Mouse (Mus musculus) midbrain, embryonic 12.5 days (tissue): ENCODE measurements around the gene Dxo. TPM values are rescaled to one million over a fixed set of nuclear protein-coding genes. Genes with fewer than 3 reads are reported as not detected.

Experiments used
- ATAC-seq: fragments of 200-750 bp; cut with Nextera tagmentation; 2 replicates; pipeline ENCODE4 v1.8.0; 2017; ENCODE audit warnings: low read depth, moderate TSS enrichment, moderate library complexity; ENCODE audit not compliant: low FRiP score
- H3K27ac ChIP-seq: fragments of 300-500 bp; sonication (generic); replicated peaks from 2 replicates; pipeline ENCODE4 v1.5.1; 2016; ENCODE audit warnings: mild to moderate bottlenecking
- H3K27me3 ChIP-seq: fragments of 300-500 bp; sonication (generic); 2 replicates; pipeline ENCODE4 v1.6.1; 2016; ENCODE audit warnings: mild to moderate bottlenecking
- H3K36me3 ChIP-seq: fragments of 300-500 bp; sonication (generic); 2 replicates; pipeline ENCODE4 v1.6.1; 2016
- H3K4me1 ChIP-seq: fragments of 300-500 bp; sonication (generic); 2 replicates; pipeline ENCODE4 v1.6.1; 2016
- H3K4me2 ChIP-seq: fragments of 300-500 bp; sonication (generic); replicated peaks from 2 replicates; pipeline ENCODE4 v1.6.1; 2016; ENCODE audit warnings: mild to moderate bottlenecking, moderate library complexity
- H3K4me3 ChIP-seq: fragments of 300-500 bp; sonication (generic); 2 replicates; pipeline ENCODE4 v1.5.1; 2016; ENCODE audit warnings: mild to moderate bottlenecking
- H3K9ac ChIP-seq: fragments of 300-500 bp; sonication (generic); replicated peaks from 2 replicates; pipeline ENCODE4 v1.6.1; 2016; ENCODE audit warnings: mild to moderate bottlenecking, moderate library complexity
- H3K9me3 ChIP-seq: fragments of 300-500 bp; sonication (generic); 2 replicates; pipeline ENCODE4 v1.6.1; 2016; ENCODE audit warnings: mild to moderate bottlenecking
- WGBS: fragments of 180-500 bp; shearing (Covaris S2); methylation state at CpG from one replicate; pipeline ENCODE4 v1.1.7; 2016; 5-methylcytosine and 5-hydroxymethylcytosine counted together
- polyA plus RNA-seq: library from polyadenylated mRNA; unstranded; fragments of >200 nt; fragmentation: Nextera tagmentation; extraction: Ambion mirVana; gene quantifications from 2 replicates; pipeline ENCODE4 v1.2.1, GENCODE M21; 2016

Dxo gene
- polyA plus RNA-seq, 1 experiment from 2014 or later, result 72.7 TPM

DNA sequence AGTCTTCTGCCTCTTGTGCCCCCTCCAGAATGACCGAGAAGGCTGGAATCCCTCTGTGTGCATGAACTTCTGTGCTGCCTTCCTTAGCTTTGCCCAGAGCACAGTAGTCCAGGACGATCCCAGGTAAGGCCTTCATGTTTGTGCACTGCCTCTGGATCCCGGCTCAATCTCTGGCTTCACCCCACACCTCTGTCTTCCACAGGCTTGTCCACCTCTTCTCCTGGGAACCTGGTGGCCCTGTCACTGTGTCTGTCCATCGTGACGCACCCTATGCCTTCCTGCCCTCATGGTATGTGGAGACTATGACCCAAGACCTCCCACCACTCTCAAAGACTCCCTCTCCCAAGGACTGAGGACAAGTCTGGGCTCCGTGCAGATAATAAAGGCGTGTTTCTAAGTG, 2.0 kb downstream of the Dxo start:
- H3K4me3 ChIP-seq, result no peak overlapping the region

DNA sequence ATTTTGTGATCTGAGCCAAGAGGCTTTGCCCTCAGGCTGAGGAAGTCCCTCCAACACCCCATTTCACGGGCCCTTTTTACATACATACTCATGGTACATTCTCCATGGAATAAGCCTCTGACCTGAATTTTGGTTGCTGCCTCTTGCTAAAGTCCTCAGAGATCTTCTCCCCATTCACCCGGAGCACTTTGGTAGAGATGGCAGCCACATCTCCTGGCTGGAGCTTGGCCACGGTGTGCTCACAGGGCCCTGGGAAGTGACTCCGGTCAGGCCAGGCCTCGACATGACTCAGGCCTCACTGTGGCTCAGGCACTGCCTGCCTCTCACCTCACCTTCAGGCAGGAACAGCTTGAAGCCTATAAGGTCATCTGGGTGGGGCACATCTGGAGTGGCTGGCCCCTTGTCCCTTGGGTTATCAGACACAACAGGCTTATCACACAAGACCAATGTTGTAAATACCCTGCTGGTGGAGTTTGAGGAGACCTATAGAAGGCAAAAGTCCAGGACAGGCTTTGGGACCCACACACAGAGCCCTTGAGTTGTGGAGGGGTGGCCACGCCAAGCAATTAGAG, 4.0 kb downstream of the Dxo start:
- Histone ChIP-seq H3K27ac (no peak overlapping the region), H3K4me3 (no peak overlapping the region), H3K27me3 (no peaks in the 10 kb centered on the region), H3K36me3 (peaks cover 74% of the 10 kb centered on the region), H3K9me3 (no peaks in the 10 kb centered on the region), H3K9ac (no peak overlapping the region), H3K4me2 (no peak overlapping the region), H3K4me1 (peaks cover 22% of the 10 kb centered on the region)
- ATAC-seq, result no peak
- 91% methylated on average over 6 of the region's 6 CpGs for WGBS

More for the DNA sequence above, 2.0 kb downstream of the Dxo start:
- Histone ChIP-seq H3K4me2 (peak overlapping the region; percentile 98; the same call in 1 of the 2 replicates), H3K9ac (no peak overlapping the region), H3K36me3 (peaks cover 55% of the 10 kb centered on the region), H3K4me1 (peaks cover 26% of the 10 kb centered on the region), H3K9me3 (no peaks in the 10 kb centered on the region), H3K27me3 (no peaks in the 10 kb centered on the region), H3K27ac (no peak overlapping the region)
- WGBS, result 87% methylated on average over 7 of the region's 7 CpGs
- no peak for ATAC-seq

- Histone ChIP-seq H3K27ac (no peak overlapping the region), H3K9me3 (no peaks in the 10 kb centered on the region), H3K9ac (no peak overlapping the region), H3K27me3 (no peaks in the 10 kb centered on the region), H3K4me1 (peaks cover 8% of the 10 kb centered on the region), H3K4me3 (no peak overlapping the region), H3K36me3 (peaks cover 82% of the 10 kb centered on the region), H3K4me2 (no peak overlapping the region)
- WGBS, result 92% methylated on average over 13 of the region's 13 CpGs
- no peak for ATAC-seq
Observed at GRCm38 (mm10) chr17:34844884-34845283, 8.1 kb downstream of the Dxo start.

- Histone ChIP-seq H3K36me3 (peaks cover 61% of the 10 kb centered on the region), H3K27me3 (no peaks in the 10 kb centered on the region), H3K9me3 (no peaks in the 10 kb centered on the region), H3K4me3 (no peak overlapping the region), H3K4me1 (peaks cover 22% of the 10 kb centered on the region), H3K27ac (no peak overlapping the region), H3K4me2 (no peak overlapping the region), H3K9ac (no peak overlapping the region)
- ATAC-seq, result no peak
- WGBS, result 90% methylated on average over 6 of the region's 6 CpGs
Observed at GRCm38 (mm10) chr17:34847192-34847591, 10.4 kb downstream of the Dxo start.

DNA sequence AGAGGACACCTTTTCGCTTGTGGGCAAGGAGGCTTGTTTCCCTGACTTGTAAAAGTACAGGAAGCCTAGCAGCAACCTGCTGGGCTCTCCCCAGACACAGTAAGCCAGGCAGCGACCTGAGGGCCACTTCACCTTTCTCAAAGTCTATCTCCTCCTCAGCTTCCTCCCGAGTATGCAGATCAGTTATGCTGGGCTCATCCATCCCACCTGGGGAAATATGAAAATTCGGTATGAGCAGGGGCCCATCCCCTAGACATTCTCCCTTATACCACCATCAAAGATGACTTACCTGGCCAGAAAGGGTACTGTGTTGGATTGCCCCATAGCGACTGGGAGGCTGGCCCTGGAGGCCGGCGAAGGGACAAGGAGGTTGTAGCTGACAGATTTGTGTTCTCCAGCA, 10.8 kb downstream of the Dxo start:
- no peak overlapping the region for H3K27ac ChIP-seq
- no peaks in the 10 kb centered on the region for H3K9me3 ChIP-seq
- no peak overlapping the region for H3K9ac ChIP-seq
- no peaks in the 10 kb centered on the region for H3K27me3 ChIP-seq
- peaks cover 22% of the 10 kb centered on the region for H3K4me1 ChIP-seq
- WGBS, result 95% methylated on average over 7 of the region's 7 CpGs
- no peak overlapping the region for H3K4me3 ChIP-seq
- H3K36me3 ChIP-seq, result peaks cover 61% of the 10 kb centered on the region
- no peak for ATAC-seq
- H3K4me2 ChIP-seq, result no peak overlapping the region

DNA sequence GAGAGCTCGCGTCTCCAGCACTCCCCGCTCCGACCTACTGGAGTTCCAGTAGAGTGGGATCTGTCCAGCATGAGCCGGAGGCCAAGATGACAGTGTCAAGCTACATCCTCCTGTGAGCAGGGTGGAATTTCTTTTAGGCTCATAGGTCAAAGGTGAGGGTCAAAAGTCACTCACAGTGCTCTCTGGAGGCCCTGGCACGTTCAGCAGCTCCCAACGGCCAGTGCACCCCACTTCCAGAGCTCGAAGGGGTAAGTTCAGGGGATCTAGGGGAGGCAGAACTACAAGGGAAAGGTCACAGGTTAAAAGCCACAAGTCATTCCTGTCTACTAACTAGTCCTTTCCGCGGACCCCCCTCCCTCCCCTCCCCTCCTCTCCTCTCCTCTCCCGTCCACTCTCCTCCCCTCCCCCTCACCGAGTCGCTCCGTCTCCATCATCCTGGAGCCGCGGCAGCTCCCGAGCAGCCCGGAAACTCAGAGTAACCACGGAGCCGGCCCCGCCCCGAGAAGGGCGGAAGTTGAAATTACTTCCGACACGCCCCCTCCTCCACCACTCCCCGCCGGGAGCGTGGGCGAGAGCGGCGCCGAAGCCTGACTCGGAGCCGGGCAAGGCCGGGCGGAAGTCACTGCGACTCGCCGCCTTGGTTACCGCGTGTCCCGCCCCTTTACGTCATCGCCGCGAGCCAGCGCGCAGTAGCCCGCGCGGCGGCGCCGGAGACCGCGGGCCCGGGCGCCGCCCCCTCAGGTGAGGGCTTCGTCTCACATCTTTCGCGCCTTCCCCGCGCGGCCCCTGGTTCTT, 13.1 kb downstream of the Dxo start, which contains the start of the genes Skiv2l and Nelfe:
TSS of gene Skiv2l (minus strand) at position 489 of the 795 bp plus-strand sequence.
TSS of gene Nelfe (plus strand) at position 670 of the 795 bp plus-strand sequence.
- no peaks in the 10 kb centered on the region for H3K27me3 ChIP-seq
- H3K4me1 ChIP-seq, result peaks cover 22% of the 10 kb centered on the region
- peak within 1 kb of the TSS; percentile 55; the same call in 1 of the 2 replicates for H3K27ac ChIP-seq
- peak within 1 kb of the TSS; percentile 80 for H3K4me3 ChIP-seq
- peak; percentile 97 for ATAC-seq
- under 1% methylated on average over 53 of the region's 65 CpGs for WGBS
- H3K9ac ChIP-seq, result peak within 1 kb of the TSS; percentile 88
- H3K9me3 ChIP-seq, result no peaks in the 10 kb centered on the region
- H3K36me3 ChIP-seq, result peaks cover 62% of the 10 kb centered on the region
- H3K4me2 ChIP-seq, result peak within 1 kb of the TSS; percentile 90

DNA sequence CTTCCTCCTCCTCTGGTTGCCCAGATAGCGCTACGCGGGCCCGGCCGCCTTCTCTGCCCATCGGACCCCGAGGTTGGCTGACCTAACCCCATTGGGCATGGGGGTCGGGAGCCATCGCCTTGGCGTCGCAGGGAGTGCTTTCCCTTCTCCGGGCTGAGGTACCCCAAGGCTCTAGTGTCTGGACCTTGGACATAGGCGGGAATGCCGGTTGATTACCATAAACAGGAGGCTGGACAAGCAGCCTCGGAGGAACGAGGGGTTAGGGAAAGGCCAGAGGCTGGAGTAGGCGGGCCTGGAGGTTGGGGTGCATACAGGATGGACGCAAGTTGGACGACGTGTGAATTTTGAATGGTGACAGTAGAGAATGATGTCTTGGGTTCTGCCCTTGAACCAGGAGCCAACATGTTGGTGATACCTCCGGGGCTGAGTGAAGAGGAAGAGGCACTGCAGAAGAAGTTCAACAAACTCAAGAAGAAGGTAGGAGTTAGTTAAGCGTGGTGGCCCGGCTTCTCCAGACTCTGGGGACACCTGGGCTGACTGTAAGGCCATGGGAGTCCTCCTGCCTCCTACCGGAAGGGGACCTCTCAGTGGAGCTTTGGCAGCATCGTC, 13.8 kb downstream of the Dxo start:
- peaks cover 22% of the 10 kb centered on the region for H3K4me1 ChIP-seq
- WGBS, result 2% methylated on average over 25 of the region's 25 CpGs
- H3K27me3 ChIP-seq, result no peaks in the 10 kb centered on the region
- H3K27ac ChIP-seq, result peak overlapping the region; percentile 55; the same call in 1 of the 2 replicates
- H3K4me3 ChIP-seq, result peak overlapping the region; percentile 80
- peak overlapping the region; percentile 90 for H3K4me2 ChIP-seq
- no peak for ATAC-seq
- H3K9ac ChIP-seq, result peak overlapping the region; percentile 88
- H3K36me3 ChIP-seq, result peaks cover 62% of the 10 kb centered on the region
- H3K9me3 ChIP-seq, result no peaks in the 10 kb centered on the region

DNA sequence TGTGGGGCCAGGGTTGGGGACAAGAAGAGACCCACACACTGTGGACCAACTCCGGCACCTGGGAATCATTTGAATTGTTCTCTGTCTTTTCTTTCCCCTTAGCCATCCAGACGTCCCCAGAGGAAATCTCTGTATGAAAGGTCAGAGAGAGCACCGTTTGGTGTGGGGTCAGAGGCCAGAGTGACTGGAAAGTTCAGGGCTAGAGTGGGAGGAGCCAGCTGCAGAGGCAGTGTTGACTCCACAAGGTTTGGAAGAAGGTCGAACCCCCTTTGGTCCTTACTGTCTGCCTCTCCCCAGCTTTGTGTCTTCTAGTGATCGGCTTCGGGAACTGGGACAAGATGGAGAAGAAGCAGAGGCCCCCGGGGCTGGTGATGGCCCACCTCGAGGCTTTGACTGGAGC, 16.7 kb downstream of the Dxo start:
- no peak for ATAC-seq
- 84% methylated on average over 8 of the region's 8 CpGs for WGBS

DNA sequence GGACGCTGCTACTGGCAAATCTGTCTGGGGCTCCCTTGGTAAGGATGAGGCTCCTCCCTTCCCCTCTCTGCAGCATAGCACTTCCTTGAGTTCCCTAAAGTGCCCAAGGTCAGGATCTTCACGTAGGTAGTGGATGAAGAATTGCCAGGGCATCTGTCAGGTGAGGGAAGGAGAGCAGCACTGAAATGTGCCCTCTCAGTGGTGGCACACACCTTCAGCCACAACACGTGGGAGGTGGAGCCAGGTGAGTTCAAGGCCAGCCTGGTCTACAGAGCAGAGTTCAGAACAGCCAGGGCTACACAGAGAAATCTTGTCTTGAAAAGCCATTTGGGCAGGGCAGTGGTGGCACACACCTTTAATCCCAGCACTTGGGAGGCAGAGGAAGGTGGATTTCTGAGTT, 17.9 kb downstream of the Dxo start:
- Histone ChIP-seq H3K27ac (no peak overlapping the region), H3K4me1 (peaks cover 13% of the 10 kb centered on the region), H3K9ac (no peak overlapping the region), H3K4me3 (no peak overlapping the region), H3K27me3 (no peaks in the 10 kb centered on the region), H3K36me3 (peaks cover 58% of the 10 kb centered on the region), H3K4me2 (no peak overlapping the region), H3K9me3 (no peaks in the 10 kb centered on the region)
- no peak for ATAC-seq
- WGBS, result 84% methylated on average over 3 of the region's 3 CpGs

More for the DNA sequence above, 16.7 kb downstream of the Dxo start:
- Histone ChIP-seq H3K9ac (no peak overlapping the region), H3K4me3 (no peak overlapping the region), H3K4me1 (peaks cover 22% of the 10 kb centered on the region), H3K36me3 (peaks cover 58% of the 10 kb centered on the region), H3K9me3 (no peaks in the 10 kb centered on the region), H3K27me3 (no peaks in the 10 kb centered on the region), H3K4me2 (no peak overlapping the region), H3K27ac (no peak overlapping the region)

GRCm38 (mm10) chr17:34855825-34856224, 19.0 kb downstream of the Dxo start:
- H3K36me3 ChIP-seq, result peaks cover 58% of the 10 kb centered on the region
- no peak overlapping the region for H3K4me2 ChIP-seq
- ATAC-seq, result no peak
- H3K4me3 ChIP-seq, result no peak overlapping the region
- no peak overlapping the region for H3K9ac ChIP-seq
- no peaks in the 10 kb centered on the region for H3K9me3 ChIP-seq
- no peak overlapping the region for H3K27ac ChIP-seq
- H3K27me3 ChIP-seq, result no peaks in the 10 kb centered on the region
- peaks cover 10% of the 10 kb centered on the region for H3K4me1 ChIP-seq
- WGBS, result 48% methylated on average over 3 of the region's 3 CpGs

- Histone ChIP-seq H3K36me3 (peaks cover 42% of the 10 kb centered on the region), H3K4me1 (no peaks in the 10 kb centered on the region), H3K27ac (no peak overlapping the region), H3K9me3 (no peaks in the 10 kb centered on the region), H3K27me3 (0 out of 2 replicates have a peak, but pooled peaks cover 3% of the 10 kb centered on the region), H3K4me2 (no peak overlapping the region), H3K9ac (no peak overlapping the region), H3K4me3 (no peak overlapping the region)
- no peak for ATAC-seq
- 90% methylated on average over 4 of the region's 4 CpGs for WGBS
Observed at GRCm38 (mm10) chr17:34858670-34859069, 21.9 kb downstream of the Dxo start.

GRCm38 (mm10) chr17:34860514-34860913, 23.7 kb downstream of the Dxo start:
- Histone ChIP-seq H3K9ac (no peak overlapping the region), H3K36me3 (peaks cover 23% of the 10 kb centered on the region), H3K4me1 (no peaks in the 10 kb centered on the region), H3K9me3 (no peaks in the 10 kb centered on the region), H3K4me3 (no peak overlapping the region), H3K27me3 (0 out of 2 replicates have a peak, but pooled peaks cover 3% of the 10 kb centered on the region), H3K27ac (no peak overlapping the region), H3K4me2 (no peak overlapping the region)
- 86% methylated on average over 9 of the region's 9 CpGs for WGBS
- no peak for ATAC-seq
